Mouse (Mus musculus): ENCODE measurements around the gene Guca1a. TPM values are rescaled to one million over a fixed set of nuclear protein-coding genes. Genes with fewer than 3 reads are reported as not detected.

The Guca1a gene
- 0.95 and 1.1 TPM in 2 replicates for polyA plus RNA-seq (2016; fragmentation: Nextera tagmentation; extraction: Ambion mirVana)

DNA sequence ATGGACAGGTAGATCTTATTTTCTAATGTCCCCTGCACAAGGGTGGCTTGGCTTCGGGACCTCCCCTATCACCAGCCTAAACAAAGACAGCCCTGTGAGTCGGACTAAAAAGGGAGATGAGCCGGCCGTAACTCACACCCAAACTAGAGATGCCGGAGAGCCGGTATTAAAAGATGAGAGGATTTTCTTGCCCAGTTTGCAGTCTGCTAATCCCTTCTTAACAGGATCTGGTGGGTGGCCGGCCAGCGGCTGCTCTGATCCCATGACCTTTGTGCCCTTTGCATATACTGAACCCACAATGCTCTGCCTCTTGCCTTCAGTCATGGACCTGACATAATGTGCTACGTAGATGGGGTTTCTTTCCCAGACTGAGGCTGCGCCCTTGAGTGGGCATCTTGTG, at the start of gene Guca1a:
Gene Guca1a (minus strand): TSS at position 134 of the 400 bp plus-strand sequence.
- no peak within 1 kb of the TSS for H3K4me2 ChIP-seq (replicated peaks)
- H3K4me1 ChIP-seq = no peaks in the 10 kb centered on the region
- ATAC-seq (ENCODE audit: low FRiP score, low read depth) = no peak
- no peak within 1 kb of the TSS for H3K9ac ChIP-seq
- H3K9me3 ChIP-seq = no peaks in the 10 kb centered on the region
- WGBS = 67% methylated on average over 10 of the region's 10 CpGs
- peaks cover 4% of the 10 kb centered on the region; the same call in 1 of the 2 replicates for H3K27me3 ChIP-seq (replicated peaks)
- no peak within 1 kb of the TSS for H3K27ac ChIP-seq
- H3K4me3 ChIP-seq = no peak within 1 kb of the TSS
- H3K36me3 ChIP-seq = no peaks in the 10 kb centered on the region

DNA sequence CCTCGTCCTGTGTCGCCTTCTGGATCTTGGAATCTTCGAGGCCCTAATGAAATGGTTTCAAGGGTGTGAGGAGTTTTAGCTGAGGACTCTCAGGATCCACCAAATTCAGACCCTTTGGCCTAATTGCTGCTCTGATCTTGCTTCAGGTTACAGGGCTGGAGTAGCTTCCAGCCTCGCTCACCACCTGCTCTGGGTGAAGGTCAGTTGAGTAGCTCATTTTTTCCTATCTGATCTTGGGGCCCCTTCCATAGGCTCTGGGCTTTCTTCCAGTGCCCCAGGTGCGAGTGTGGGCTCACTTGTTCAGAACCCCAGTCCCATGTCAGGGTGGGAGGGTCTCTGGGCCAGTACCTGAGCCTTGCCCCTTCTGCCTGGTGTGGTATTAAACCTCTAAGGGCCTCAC, 49.0 kb upstream of the Guca1a start:
- Histone ChIP-seq H3K27me3 (replicated peaks) (no peaks in the 10 kb centered on the region), H3K36me3 (no peaks in the 10 kb centered on the region), H3K4me2 (replicated peaks) (no peak overlapping the region), H3K9ac (no peak overlapping the region), H3K9me3 (no peaks in the 10 kb centered on the region), H3K4me3 (no peak overlapping the region), H3K27ac (no peak overlapping the region), H3K4me1 (peaks cover 7% of the 10 kb centered on the region; the same call in 1 of the 2 replicates)
- ATAC-seq (ENCODE audit: low FRiP score, low read depth) = no peak
- 73% methylated on average over 5 of the region's 5 CpGs for WGBS

DNA sequence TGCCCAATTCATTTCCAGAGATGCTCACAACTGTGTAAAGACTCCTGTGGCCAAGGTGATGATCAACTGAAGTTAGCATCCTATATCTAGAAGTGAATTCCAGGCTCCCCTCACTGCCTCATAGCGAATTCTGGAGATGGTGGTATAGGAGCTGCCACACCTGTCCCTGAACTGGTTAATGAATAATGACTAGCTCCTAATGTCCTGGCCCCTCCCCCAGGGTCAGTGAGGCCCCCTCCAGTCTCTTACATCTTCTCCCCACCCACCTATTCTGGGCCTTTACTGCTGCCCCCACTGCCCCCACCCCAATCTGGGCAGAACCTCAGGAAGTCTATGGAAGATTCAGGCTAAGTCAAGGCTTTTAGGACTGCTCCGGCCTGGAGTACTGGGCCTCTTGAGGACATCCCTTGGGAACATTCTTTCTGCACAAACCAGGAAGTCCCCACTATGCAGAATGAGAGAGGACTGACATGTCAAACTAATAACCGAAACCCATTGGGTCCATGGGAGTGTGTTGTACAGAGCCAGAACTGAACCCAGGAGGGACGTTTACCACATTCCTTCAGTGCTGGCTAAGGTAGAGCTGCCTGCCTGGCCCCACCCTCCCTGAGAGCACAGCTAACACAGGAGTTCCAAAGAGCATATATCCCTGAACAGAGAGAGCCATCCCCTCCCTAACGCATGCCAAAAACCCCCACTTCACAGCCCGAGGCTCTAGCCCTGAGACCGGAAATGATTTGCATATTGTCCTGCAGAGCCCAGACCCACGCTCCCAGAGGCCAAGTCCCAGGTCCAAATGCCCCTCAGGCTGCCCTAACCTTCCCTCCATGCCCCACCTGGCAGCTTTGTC, 48.4 kb upstream of the Guca1a start:
- H3K27ac ChIP-seq = no peak overlapping the region

DNA sequence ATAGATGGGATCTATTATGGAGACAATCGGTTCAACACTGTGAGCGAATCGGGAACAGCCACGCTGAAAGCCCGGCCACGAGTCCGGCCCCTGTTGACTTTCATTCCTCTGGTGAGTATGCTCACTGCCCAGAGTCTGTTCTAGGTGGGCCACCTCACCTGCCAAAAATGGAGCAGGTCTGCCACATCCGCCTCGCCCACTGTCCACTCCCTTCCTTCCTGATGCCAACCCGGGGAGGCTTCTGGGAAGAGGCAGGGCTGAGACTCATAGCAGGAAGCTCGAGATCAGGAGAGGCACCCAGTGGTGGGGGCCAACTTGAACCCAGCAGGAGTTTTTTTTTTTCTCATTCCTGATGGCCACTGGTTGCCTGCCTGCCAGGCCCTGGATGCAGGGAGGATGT, 46.2 kb upstream of the Guca1a start:
- no peak overlapping the region for H3K27ac ChIP-seq
- H3K4me3 ChIP-seq = no peak overlapping the region
- no peak for ATAC-seq (ENCODE audit: low FRiP score, low read depth)
- no peaks in the 10 kb centered on the region for H3K27me3 ChIP-seq (replicated peaks)
- H3K4me1 ChIP-seq = peaks cover 7% of the 10 kb centered on the region; the same call in 1 of the 2 replicates
- H3K9ac ChIP-seq = no peak overlapping the region
- no peaks in the 10 kb centered on the region for H3K9me3 ChIP-seq
- H3K4me2 ChIP-seq (replicated peaks) = no peak overlapping the region
- no peaks in the 10 kb centered on the region for H3K36me3 ChIP-seq
- 92% methylated on average over 11 of the region's 11 CpGs for WGBS

More for the DNA sequence above, 48.4 kb upstream of the Guca1a start:
- H3K4me1 ChIP-seq = peaks cover 7% of the 10 kb centered on the region; the same call in 1 of the 2 replicates
- H3K27me3 ChIP-seq (replicated peaks) = no peaks in the 10 kb centered on the region
- H3K9ac ChIP-seq = no peak overlapping the region
- WGBS = 46% methylated on average over 8 of the region's 8 CpGs
- no peaks in the 10 kb centered on the region for H3K9me3 ChIP-seq
- H3K4me3 ChIP-seq = no peak overlapping the region
- ATAC-seq (ENCODE audit: low FRiP score, low read depth) = no peak
- no peak overlapping the region for H3K4me2 ChIP-seq (replicated peaks)
- no peaks in the 10 kb centered on the region for H3K36me3 ChIP-seq

DNA sequence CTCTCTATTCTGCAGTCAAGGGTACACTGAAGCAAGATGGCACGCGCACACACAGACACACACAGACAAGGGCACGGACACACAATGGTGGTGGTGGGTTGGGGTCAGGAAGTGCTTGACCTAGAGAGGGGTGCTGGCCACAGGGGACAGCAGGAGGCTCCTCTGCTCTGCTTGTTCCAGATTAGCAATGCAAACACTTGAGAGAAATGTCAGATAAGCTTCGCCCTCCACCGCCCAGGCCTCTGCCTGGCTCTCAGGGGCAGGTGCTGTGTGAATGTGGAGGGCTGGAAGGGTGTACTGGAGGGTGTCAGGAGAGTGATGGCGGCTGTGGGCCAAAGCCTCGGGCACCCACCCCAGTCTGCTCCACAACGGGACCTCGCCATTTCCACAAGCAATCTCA, 45.6 kb upstream of the Guca1a start:
- ATAC-seq (ENCODE audit: low FRiP score, low read depth) = no peak
- Histone ChIP-seq H3K4me2 (replicated peaks) (no peak overlapping the region), H3K27ac (no peak overlapping the region), H3K9ac (no peak overlapping the region), H3K27me3 (replicated peaks) (no peaks in the 10 kb centered on the region), H3K4me1 (peaks cover 7% of the 10 kb centered on the region; the same call in 1 of the 2 replicates), H3K36me3 (no peaks in the 10 kb centered on the region), H3K4me3 (no peak overlapping the region), H3K9me3 (no peaks in the 10 kb centered on the region)
- WGBS = 83% methylated on average over 9 of the region's 9 CpGs

DNA sequence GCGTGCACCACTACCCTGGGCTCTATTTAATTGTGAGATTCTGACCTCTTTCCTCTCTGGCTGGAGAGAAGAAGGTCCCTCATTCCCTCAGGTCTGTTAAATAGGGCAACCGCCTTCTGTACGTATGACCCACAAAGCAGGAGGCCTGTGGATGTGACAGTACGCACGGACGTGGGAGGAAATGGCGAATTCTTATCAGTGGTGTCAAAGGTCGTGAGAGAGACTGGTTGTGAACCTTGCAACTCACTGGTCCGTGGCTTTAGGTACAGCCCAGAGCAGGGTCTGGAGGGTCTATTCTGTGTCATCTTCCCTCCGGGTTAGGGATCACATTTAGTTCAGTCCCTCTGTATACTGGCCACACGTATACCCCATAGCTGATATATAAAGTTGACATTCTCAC, 45.1 kb upstream of the Guca1a start:
- Histone ChIP-seq H3K4me2 (replicated peaks) (no peak overlapping the region), H3K27me3 (replicated peaks) (no peaks in the 10 kb centered on the region), H3K36me3 (no peaks in the 10 kb centered on the region), H3K9ac (no peak overlapping the region), H3K27ac (no peak overlapping the region), H3K9me3 (no peaks in the 10 kb centered on the region), H3K4me3 (no peak overlapping the region), H3K4me1 (peaks cover 7% of the 10 kb centered on the region; the same call in 1 of the 2 replicates)
- 84% methylated on average over 11 of the region's 11 CpGs for WGBS
- ATAC-seq (ENCODE audit: low FRiP score, low read depth) = no peak

DNA sequence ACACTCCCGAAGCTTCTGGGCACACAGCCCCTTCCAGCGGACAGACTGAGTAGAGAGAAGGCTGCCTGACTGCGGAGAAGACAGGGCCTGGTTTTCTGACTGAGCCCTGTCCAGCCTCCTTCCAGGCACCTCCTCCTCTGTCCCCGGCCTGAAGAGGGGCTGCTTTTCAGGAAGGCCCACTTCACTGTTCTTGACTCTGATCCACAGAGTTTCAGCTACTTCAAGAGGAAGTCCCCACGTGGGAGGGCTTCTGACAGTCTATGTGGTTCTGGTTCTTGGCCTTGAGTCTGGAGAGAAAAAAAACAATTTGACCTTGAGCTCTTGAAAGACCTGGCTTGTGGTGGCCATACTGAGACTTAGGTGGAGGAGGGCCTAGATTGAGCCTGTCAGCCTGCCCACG, 43.7 kb upstream of the Guca1a start:
- Histone ChIP-seq H3K4me2 (replicated peaks) (no peak overlapping the region), H3K27me3 (replicated peaks) (peaks cover 7% of the 10 kb centered on the region), H3K4me1 (no peaks in the 10 kb centered on the region; the same call in 1 of the 2 replicates), H3K4me3 (no peak overlapping the region), H3K36me3 (no peaks in the 10 kb centered on the region), H3K9ac (no peak overlapping the region), H3K9me3 (no peaks in the 10 kb centered on the region), H3K27ac (no peak overlapping the region; the same call in 1 of the 2 replicates)
- no peak for ATAC-seq (ENCODE audit: low FRiP score, low read depth)
- 72% methylated on average over 6 of the region's 6 CpGs for WGBS

DNA sequence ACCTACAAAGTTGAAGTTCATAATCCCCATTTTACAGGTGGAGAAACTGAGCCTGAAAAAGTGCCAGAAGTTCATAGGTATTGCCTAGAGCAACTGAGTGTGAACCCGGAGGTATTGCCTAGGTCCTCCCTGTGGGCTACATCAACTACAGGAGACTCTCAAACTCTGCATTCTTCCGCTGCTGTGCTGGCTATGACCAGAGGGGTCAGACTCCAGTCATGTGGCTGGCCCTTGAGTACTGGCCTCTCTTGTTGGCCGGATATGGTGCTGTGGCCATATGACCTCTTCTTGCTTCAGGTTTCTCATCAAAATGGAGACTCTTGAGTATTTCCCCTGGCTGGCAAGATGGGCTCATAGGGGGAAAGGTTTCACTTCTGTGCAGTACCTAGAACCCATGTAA, 41.9 kb upstream of the Guca1a start:
- peaks cover 26% of the 10 kb centered on the region for H3K27me3 ChIP-seq (replicated peaks)
- H3K4me3 ChIP-seq = no peak overlapping the region
- H3K36me3 ChIP-seq = no peaks in the 10 kb centered on the region
- no peaks in the 10 kb centered on the region for H3K9me3 ChIP-seq
- H3K27ac ChIP-seq = no peak overlapping the region
- H3K9ac ChIP-seq = no peak overlapping the region
- H3K4me2 ChIP-seq (replicated peaks) = no peak overlapping the region
- 84% methylated on average over 3 of the region's 3 CpGs for WGBS
- H3K4me1 ChIP-seq = no peaks in the 10 kb centered on the region; the same call in 1 of the 2 replicates
- no peak for ATAC-seq (ENCODE audit: low FRiP score, low read depth)

DNA sequence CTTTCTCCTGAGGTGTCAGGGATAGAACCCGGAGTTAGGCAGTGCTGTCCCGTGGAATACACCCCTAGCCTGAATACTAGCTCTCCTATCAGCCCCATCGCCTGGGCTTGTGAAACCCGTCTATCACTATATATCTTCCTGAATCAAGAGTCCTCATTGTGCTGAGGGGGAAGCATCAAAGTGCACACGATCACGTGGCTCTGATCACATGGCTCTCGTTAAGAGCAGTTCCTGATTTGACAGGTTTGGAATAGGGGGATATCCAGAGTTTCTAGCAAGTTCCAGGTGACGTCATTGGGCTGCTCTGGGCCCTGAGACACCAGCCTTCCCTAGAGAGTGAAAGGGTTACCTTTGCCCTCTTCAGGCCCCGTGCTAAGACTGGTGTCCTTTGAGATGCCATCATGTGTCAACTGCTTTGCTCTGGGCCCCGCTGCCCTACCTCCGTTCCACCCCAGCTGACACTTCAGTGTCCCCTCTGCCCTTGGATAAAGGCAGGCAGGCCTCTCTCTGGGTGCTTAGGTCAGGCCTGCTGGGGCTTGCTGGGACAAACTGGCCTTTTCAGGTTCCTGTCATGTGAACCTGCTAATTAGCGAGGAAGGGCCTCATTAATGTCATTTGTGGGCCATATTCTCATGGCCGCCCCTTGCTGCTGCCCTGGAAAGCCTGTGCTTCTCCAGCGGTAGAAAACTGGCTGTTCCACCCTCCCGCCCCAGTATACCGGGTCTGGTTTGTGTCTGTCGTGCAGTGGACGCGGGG, 41.1 kb upstream of the Guca1a start:
- Histone ChIP-seq H3K36me3 (no peaks in the 10 kb centered on the region), H3K27me3 (replicated peaks) (peaks cover 34% of the 10 kb centered on the region), H3K4me3 (no peak overlapping the region), H3K9me3 (no peaks in the 10 kb centered on the region), H3K4me2 (replicated peaks) (no peak overlapping the region), H3K27ac (no peak overlapping the region), H3K9ac (no peak overlapping the region), H3K4me1 (peaks cover 2% of the 10 kb centered on the region)
- ATAC-seq (ENCODE audit: low FRiP score, low read depth) = no peak
- 74% methylated on average over 19 of the region's 19 CpGs for WGBS

DNA sequence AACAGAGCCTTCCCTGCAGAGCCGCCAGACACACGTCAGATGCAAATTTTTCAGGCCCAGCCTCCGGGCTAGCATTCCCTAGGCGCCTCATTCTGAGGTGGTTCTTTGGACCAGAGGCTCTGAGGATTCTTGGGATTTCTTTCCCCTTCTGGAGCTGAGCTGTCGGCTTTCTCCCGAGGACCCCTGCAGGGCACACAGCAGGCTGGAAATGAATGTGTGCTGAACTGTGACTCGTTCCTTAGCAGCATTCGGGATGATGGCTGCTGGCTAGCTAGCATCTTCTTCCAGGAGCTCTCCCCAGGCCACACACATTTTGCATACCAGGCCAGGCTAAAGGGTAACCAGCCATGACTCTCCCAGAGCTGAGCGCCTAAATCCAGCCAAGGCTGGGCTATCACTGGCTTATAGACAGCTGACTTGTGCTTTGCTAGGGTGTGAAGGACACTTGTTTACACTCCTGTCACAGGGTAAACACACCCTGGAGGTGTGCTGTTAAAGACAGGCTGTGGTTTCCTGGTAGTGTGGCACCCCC, 40.0 kb upstream of the Guca1a start:
- 5% methylated on average over 9 of the region's 9 CpGs for WGBS
- Histone ChIP-seq H3K4me1 (peaks cover 5% of the 10 kb centered on the region), H3K36me3 (no peaks in the 10 kb centered on the region), H3K4me3 (no peak overlapping the region), H3K27ac (no peak overlapping the region), H3K9ac (no peak overlapping the region), H3K27me3 (replicated peaks) (peaks cover 40% of the 10 kb centered on the region), H3K9me3 (no peaks in the 10 kb centered on the region), H3K4me2 (replicated peaks) (peak overlapping the region; percentile 18; the same call in 1 of the 2 replicates)
- ATAC-seq (ENCODE audit: low FRiP score, low read depth) = no peak

DNA sequence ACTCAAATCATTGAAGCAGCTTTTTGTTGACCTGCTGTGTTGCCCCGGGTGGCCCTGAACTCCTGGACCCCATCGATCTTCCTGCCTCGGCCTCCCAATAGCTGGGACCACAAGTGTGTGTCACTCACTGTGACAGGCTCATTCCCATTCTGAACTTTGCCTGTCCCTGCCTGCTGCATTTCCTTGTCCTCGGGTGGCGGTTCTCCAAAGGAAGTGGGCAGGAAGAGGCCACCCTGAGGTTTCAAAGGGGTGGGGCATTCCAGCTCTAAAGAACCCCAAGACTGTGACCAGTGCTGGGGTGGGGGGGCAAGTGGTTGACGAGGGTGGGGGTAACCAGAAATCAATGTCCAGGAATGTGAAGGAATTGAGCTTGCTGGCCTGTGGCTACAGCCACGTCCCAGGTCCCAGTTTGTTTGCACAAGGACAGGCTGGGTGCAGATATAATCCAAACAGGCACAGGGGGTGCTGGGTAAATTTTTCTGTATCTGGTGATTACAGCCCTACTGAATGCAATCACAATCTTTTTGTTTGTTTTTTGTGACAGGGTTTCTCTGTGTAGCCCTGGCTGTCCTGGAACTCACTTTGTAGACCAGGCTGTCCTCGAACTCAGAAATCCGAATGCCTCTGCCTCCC, 39.1 kb upstream of the Guca1a start:
- H3K4me3 ChIP-seq = no peak overlapping the region
- no peak overlapping the region for H3K4me2 ChIP-seq (replicated peaks)
- H3K4me1 ChIP-seq = peaks cover 5% of the 10 kb centered on the region
- ATAC-seq (ENCODE audit: low FRiP score, low read depth) = no peak
- peaks cover 40% of the 10 kb centered on the region for H3K27me3 ChIP-seq (replicated peaks)
- WGBS = 34% methylated on average over 9 of the region's 9 CpGs
- no peaks in the 10 kb centered on the region for H3K36me3 ChIP-seq
- H3K27ac ChIP-seq = no peak overlapping the region
- H3K9ac ChIP-seq = no peak overlapping the region
- no peaks in the 10 kb centered on the region for H3K9me3 ChIP-seq

DNA sequence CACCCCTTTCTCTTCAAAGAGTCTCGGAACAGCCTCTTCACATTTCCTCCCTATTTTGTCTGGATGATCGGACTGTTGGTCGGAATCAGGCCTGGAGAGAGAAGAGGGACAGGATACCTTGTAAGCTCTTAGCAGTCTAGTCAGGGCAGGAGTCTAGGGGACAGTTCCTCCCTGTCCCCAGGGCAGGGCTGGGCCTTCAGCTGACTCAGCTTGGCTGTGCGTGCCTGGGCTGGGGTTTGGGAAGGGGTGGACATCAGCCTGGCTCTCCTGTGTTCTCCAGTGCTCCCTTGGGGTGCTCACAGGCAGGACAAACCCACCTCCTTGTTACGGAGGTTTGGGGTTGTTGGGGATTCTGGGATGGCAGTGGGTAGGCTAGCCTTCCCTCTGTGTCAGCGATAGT, 38.2 kb upstream of the Guca1a start:
- no peaks in the 10 kb centered on the region for H3K36me3 ChIP-seq
- no peak overlapping the region for H3K4me2 ChIP-seq (replicated peaks)
- peaks cover 5% of the 10 kb centered on the region for H3K4me1 ChIP-seq
- no peak overlapping the region for H3K4me3 ChIP-seq
- ATAC-seq (ENCODE audit: low FRiP score, low read depth) = no peak
- H3K27ac ChIP-seq = no peak overlapping the region
- peaks cover 40% of the 10 kb centered on the region for H3K27me3 ChIP-seq (replicated peaks)
- H3K9ac ChIP-seq = no peak overlapping the region
- WGBS = 69% methylated on average over 6 of the region's 6 CpGs
- H3K9me3 ChIP-seq = no peaks in the 10 kb centered on the region

Measured in neural tube, embryonic 12.5 days (tissue).